Mouse (Mus musculus) megakaryocyte, embryonic 14.5 days (primary cell): ENCODE data around the gene Myo6.

ENCODE experiments used
- FLI1 ChIP-seq: IDR thresholded peaks from 2 replicates; pipeline ENCODE4 v1.6.1; 2012; ENCODE audit warnings: low read length, inconsistent platforms, mixed read lengths
- GATA1 ChIP-seq: IDR thresholded peaks from 3 replicates; pipeline ENCODE4 v1.6.1; 2012; ENCODE audit warnings: mixed read lengths, low read length, inconsistent platforms, borderline replicate concordance

DNA sequence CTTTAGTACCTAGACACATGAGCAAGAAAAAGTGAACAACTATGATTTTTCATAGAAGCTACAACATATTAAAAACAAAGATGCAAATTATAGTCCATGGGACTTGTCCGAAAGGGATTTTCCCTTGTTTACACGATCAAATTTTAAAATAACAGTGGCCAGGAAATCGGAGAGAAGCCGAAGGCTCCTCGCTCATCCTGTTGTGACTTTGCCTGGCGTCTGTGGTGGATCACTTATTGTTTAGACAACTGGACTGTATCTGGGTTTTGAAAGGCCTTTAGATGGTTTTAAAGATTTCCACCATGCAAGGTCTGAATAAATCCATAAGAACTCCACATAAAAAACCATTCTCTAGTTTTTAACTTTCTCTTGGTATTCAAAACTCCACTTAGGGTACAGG, 1.6 kb downstream of the Myo6 start:
- no peak for TF ChIP-seq GATA1
- no peak for TF ChIP-seq FLI1
